In the genomic region with DNA sequence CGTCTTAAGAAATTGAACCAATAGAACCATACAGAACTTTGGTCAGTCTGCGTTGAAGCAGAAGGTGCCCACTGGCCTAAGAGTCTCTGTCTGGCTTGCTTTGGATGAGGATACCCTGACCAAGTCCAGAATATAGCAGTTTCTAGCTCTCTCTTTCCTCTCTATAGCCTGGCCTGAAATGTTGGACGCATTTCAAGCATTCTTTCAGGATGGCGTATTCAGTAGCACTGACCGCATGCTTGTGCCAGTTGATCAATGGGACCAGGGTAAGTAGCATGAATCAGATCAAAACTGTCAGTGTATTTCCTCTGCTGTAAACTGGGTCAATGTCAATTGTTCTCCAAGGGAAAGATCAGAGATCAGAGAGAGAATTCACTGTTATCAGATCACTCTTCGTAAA, we compare ENCODE assay signal across 9 mouse cellular contexts. TPM values are rescaled to one million over a fixed set of nuclear protein-coding genes. Genes with fewer than 3 reads are reported as not detected.
DNase-seq lines count a peak whose midpoint lies in the region; ATAC-seq and TF ChIP-seq lines count a peak whose summit lies in the region.
"Had no signal": no experiment of that assay in that cellular context is flagged by ENCODE, and none has a peak within 500 bp of the region (broad histone marks: within the 10 kb centered on the region; RNA-seq: fewer than 3 reads in every experiment).

No protein-coding gene starts in this region.

- H3K9ac ChIP-seq in neural tube, embryonic 14.5 days (replicated peaks; ENCODE audit: low read depth, low read length) = no peak overlapping the region
- H3K9ac ChIP-seq in lung, embryonic 14.5 days = no peak overlapping the region

- no peak overlapping the region for H3K27ac ChIP-seq in neural tube, embryonic 14.5 days (ENCODE audit: low read depth, low read length)
- H3K27ac ChIP-seq in lung, embryonic 14.5 days (ENCODE audit: low read depth) = peak overlapping the region; percentile 58

- ATAC-seq in neural tube, embryonic 14.5 days (ENCODE audit: low read depth) = peak; percentile 63; the same call in 1 of the 2 replicates
- peak; percentile 65 for ATAC-seq in lung, embryonic 14.5 days (ENCODE audit: insufficient read depth)

- peak; percentile 25 for DNase-seq in embryo, embryonic 10 days (ENCODE audit: low spot score)
- no peak for DNase-seq in embryo, embryonic 9.5 days (ENCODE audit: extremely low spot score)
- DNase-seq in neural tube, embryonic 10.5 days (ENCODE audit: extremely low spot score, low spot score) = no peak
- DNase-seq in lung, embryonic 14.5 days = peak; percentile 88
- no peak for DNase-seq in right cerebral cortex, adult 2 months (ENCODE audit: low spot score in 2 of 2)
- DNase-seq in liver = no peak
- DNase-seq in thymus, adult 18-20 months = no peak
- DNase-seq: B cell, adult 2 months had no signal

- H3K36me3 ChIP-seq in neural tube, embryonic 14.5 days (ENCODE audit: control insufficient read depth, insufficient read depth, low read length) = no peaks in the 10 kb centered on the region
- no peaks in the 10 kb centered on the region for H3K36me3 ChIP-seq in lung, embryonic 14.5 days (ENCODE audit: insufficient read depth)

- H3K27me3 ChIP-seq in neural tube, embryonic 14.5 days (ENCODE audit: control insufficient read depth, insufficient read depth, low read length) = peaks cover 2% of the 10 kb centered on the region; the same call in 1 of the 2 replicates
- no peaks in the 10 kb centered on the region for H3K27me3 ChIP-seq in lung, embryonic 14.5 days (ENCODE audit: insufficient read depth, low read length)

- no peak overlapping the region for H3K4me2 ChIP-seq in neural tube, embryonic 14.5 days (ENCODE audit: low read depth, low read length)
- H3K4me2 ChIP-seq in lung, embryonic 14.5 days = peak overlapping the region; percentile 15; the same call in 1 of the 2 replicates

- no peaks in the 10 kb centered on the region for H3K9me3 ChIP-seq in neural tube, embryonic 14.5 days (ENCODE audit: control insufficient read depth, low read length)
- H3K9me3 ChIP-seq in lung, embryonic 14.5 days (ENCODE audit: low read depth, low read length) = no peaks in the 10 kb centered on the region

- H3K4me1 ChIP-seq in neural tube, embryonic 14.5 days (ENCODE audit: control insufficient read depth, insufficient read depth, low read length) = no peaks in the 10 kb centered on the region
- peaks cover 16% of the 10 kb centered on the region for H3K4me1 ChIP-seq in lung, embryonic 14.5 days (ENCODE audit: insufficient read depth)

- H3K4me3 ChIP-seq in neural tube, embryonic 14.5 days (ENCODE audit: low read depth, low read length) = no peak overlapping the region
- no peak overlapping the region for H3K4me3 ChIP-seq in lung, embryonic 14.5 days (ENCODE audit: low read depth, low read length)

- WGBS in neural tube, embryonic 14.5 days = 68% methylated on average over 6 of the region's 6 CpGs
- 27% methylated on average over 6 of the region's 6 CpGs for WGBS in lung, embryonic 14.5 days

- no peak for TF ChIP-seq CTCF in lung, embryonic 14.5 days (IDR thresholded peaks at IDR 0.05; ENCODE audit: low read depth)

RNA-seq across cellular contexts. Expression of a gene that starts 6.6 kb away (rescaled TPM):
- 1.6 and 2.4 TPM in 2 replicates for polyA plus RNA-seq in neural tube, embryonic 14.5 days (2014; fragmentation: Nextera tagmentation; extraction: Ambion mirVana)
- polyA plus RNA-seq in lung, embryonic 14.5 days (2014; fragmentation: Nextera tagmentation; extraction: Ambion mirVana) = 8.9 and 9.5 TPM in 2 replicates

Comparison
In these comparisons a context has a peak if more than half of its experiments do, and no peak if none do; other contexts are left out.
1. DNase-seq: peak in embryo, embryonic 10 days (single experiment) and lung, embryonic 14.5 days (single experiment); none in embryo, embryonic 9.5 days (single experiment), neural tube, embryonic 10.5 days (single experiment), right cerebral cortex, adult 2 months (0 of 2), liver (single experiment) and thymus, adult 18-20 months (0 of 2).